Mouse (Mus musculus) MEL (cell line): Measurements from ENCODE around the gene Rab30. TPM values are rescaled to one million over a fixed set of nuclear protein-coding genes. Genes with fewer than 3 reads are reported as not detected.

Source experiments
- DNase-seq: peaks from one replicate; pipeline ENCODE4 v3.0.0; 2011; ENCODE audit warnings: low read depth, low spot score
- H3K27ac ChIP-seq: 2 replicates; pipeline ENCODE4 v1.5.1; 2012; ENCODE audit warnings: low read depth, mild to moderate bottlenecking, control low read depth, low read length, moderate library complexity; ENCODE audit not compliant: control insufficient read depth
- H3K27me3 ChIP-seq, 2 experiments: fragments of 150-350 bp in 1 of 2; sonication (generic) in 1 of 2; 2 replicates each; pipeline ENCODE4 v1.6.1; 2012; ENCODE audit warnings: low read length in 2 of 2, mild to moderate bottlenecking in 2 of 2, improper control_type of control experiment in 1 of 2, moderate library complexity in 1 of 2; ENCODE audit not compliant: insufficient read depth in 2 of 2, control insufficient read depth in 1 of 2
- H3K36me3 ChIP-seq, 2 experiments: 2 replicates each; pipeline ENCODE4 v1.6.1; 2012 to 2014; ENCODE audit warnings: low read length in 2 of 2, improper control_type of control experiment in 1 of 2, inconsistent platforms in 1 of 2, mild to moderate bottlenecking in 1 of 2; ENCODE audit not compliant: insufficient read depth in 2 of 2, control insufficient read depth in 1 of 2
- H3K4me1 ChIP-seq, 2 experiments: fragments of 150-350 bp in 1 of 2; sonication (generic) in 1 of 2; 2 replicates each; pipeline ENCODE4 v1.6.1; 2012; ENCODE audit warnings: low read length in 2 of 2, improper control_type of control experiment in 1 of 2, mild to moderate bottlenecking in 1 of 2; ENCODE audit not compliant: insufficient read depth in 2 of 2, control insufficient read depth in 1 of 2
- H3K4me3 ChIP-seq, 2 experiments: fragments of 150-350 bp in 1 of 2; sonication (generic) in 1 of 2; 2 replicates each; pipeline ENCODE4 v1.5.1; 2012; ENCODE audit warnings: low read depth in 2 of 2, low read length in 2 of 2, mild to moderate bottlenecking in 2 of 2, moderate library complexity in 2 of 2, control low read depth in 1 of 2, improper control_type of control experiment in 1 of 2; ENCODE audit not compliant: control insufficient read depth in 1 of 2, insufficient read depth in 1 of 2
- H3K79me2 ChIP-seq: 2 replicates; pipeline ENCODE4 v1.6.1; 2012; ENCODE audit warnings: mild to moderate bottlenecking, low read length, moderate library complexity; ENCODE audit not compliant: control insufficient read depth, poor library complexity, insufficient read depth
- H3K9ac ChIP-seq: 2 replicates; pipeline ENCODE4 v1.6.1; 2012; ENCODE audit warnings: low read depth, mild to moderate bottlenecking, control low read depth, low read length, moderate library complexity; ENCODE audit not compliant: control insufficient read depth, poor library complexity, severe bottlenecking
- H3K9me3 ChIP-seq: fragments of 150-350 bp; sonication (generic); replicated peaks from 2 replicates; pipeline ENCODE4 v1.6.1; 2012; ENCODE audit warnings: mild to moderate bottlenecking, low read length, improper control_type of control experiment, moderate library complexity; ENCODE audit not compliant: insufficient read depth
- BHLHE40 ChIP-seq: IDR thresholded peaks from 2 replicates; pipeline ENCODE4 v1.6.1; 2012; ENCODE audit warnings: low read depth, mild to moderate bottlenecking, inconsistent platforms, low read length, improper control_type of control experiment, borderline replicate concordance
- CHD1 ChIP-seq: IDR thresholded peaks from 2 replicates; pipeline ENCODE4 v1.6.1; 2012; ENCODE audit warnings: low read depth, mild to moderate bottlenecking, inconsistent platforms, low read length, improper control_type of control experiment
- CHD2 ChIP-seq: IDR thresholded peaks from 2 replicates; pipeline ENCODE4 v1.6.1; 2011; ENCODE audit warnings: low read length, improper control_type of control experiment
- CTCF ChIP-seq, 3 experiments: IDR thresholded peaks in 2 of 3; conservative IDR thresholded peaks in 1 of 3; 2 replicates each; pipeline ENCODE4 v1.5.1; 2011 to 2012; ENCODE audit warnings: low read length in 3 of 3, low read depth in 2 of 3, mild to moderate bottlenecking in 2 of 3, improper control_type of control experiment in 1 of 3, inconsistent platforms in 1 of 3, mixed read lengths in 1 of 3, moderate library complexity in 1 of 3; ENCODE audit not compliant: control insufficient read depth in 1 of 3, insufficient read depth in 1 of 3, poor library complexity in 1 of 3, severe bottlenecking in 1 of 3
- EP300 ChIP-seq, 2 experiments: IDR thresholded peaks; 2 replicates each; pipeline ENCODE4 v1.6.1; 2011; ENCODE audit warnings: improper control_type of control experiment in 2 of 2, low read length in 2 of 2, low read depth in 1 of 2, mild to moderate bottlenecking in 1 of 2
- GABPA ChIP-seq: IDR thresholded peaks from 2 replicates; pipeline ENCODE4 v1.6.1; 2012; ENCODE audit warnings: low read depth, mild to moderate bottlenecking, inconsistent platforms, low read length, improper control_type of control experiment, moderate library complexity
- JUND ChIP-seq: IDR thresholded peaks from 2 replicates; pipeline ENCODE4 v1.6.1; 2011; ENCODE audit warnings: low read depth, mild to moderate bottlenecking, improper control_type of control experiment, low read length
- KAT2A ChIP-seq: conservative IDR thresholded peaks from 2 replicates; pipeline ENCODE4 v1.6.1; 2012; ENCODE audit warnings: low read depth, low read length, improper control_type of control experiment, inconsistent platforms
- MAZ ChIP-seq: IDR thresholded peaks from 2 replicates; pipeline ENCODE4 v1.6.1; 2012; ENCODE audit warnings: low read depth, mild to moderate bottlenecking, inconsistent platforms, low read length, improper control_type of control experiment
- MXI1 ChIP-seq: IDR thresholded peaks from 2 replicates; pipeline ENCODE4 v1.6.1; 2011; ENCODE audit warnings: mild to moderate bottlenecking, low read depth, low read length, improper control_type of control experiment
- MYB ChIP-seq: IDR thresholded peaks from 2 replicates; pipeline ENCODE4 v1.6.1; 2011; ENCODE audit warnings: mild to moderate bottlenecking, low read depth, low read length, improper control_type of control experiment
- NELFE ChIP-seq: IDR thresholded peaks from 2 replicates; pipeline ENCODE4 v1.6.1; 2011; ENCODE audit warnings: low read depth, low read length, improper control_type of control experiment
- NRF1 ChIP-seq: IDR thresholded peaks from 2 replicates; pipeline ENCODE4 v1.6.1; 2014; ENCODE audit warnings: low read depth, mild to moderate bottlenecking, inconsistent platforms, low read length, improper control_type of control experiment, moderate library complexity; ENCODE audit not compliant: poor library complexity, insufficient read depth, severe bottlenecking
- POLR2AphosphoS2 ChIP-seq: IDR thresholded peaks from 2 replicates; pipeline ENCODE4 v1.6.1; 2011; ENCODE audit warnings: low read length, improper control_type of control experiment
- SIN3A ChIP-seq: IDR thresholded peaks from 2 replicates; pipeline ENCODE4 v1.6.1; 2012; ENCODE audit warnings: low read length, improper control_type of control experiment, inconsistent platforms
- SMC3 ChIP-seq: IDR thresholded peaks from 2 replicates; pipeline ENCODE4 v1.6.1; 2011; ENCODE audit warnings: low read depth, low read length, improper control_type of control experiment
- TAL1 ChIP-seq: IDR thresholded peaks from 2 replicates; pipeline ENCODE4 v1.6.1; 2012; ENCODE audit warnings: mild to moderate bottlenecking, inconsistent platforms, low read length, moderate library complexity, mixed read lengths
- TBP ChIP-seq: IDR thresholded peaks from 2 replicates; pipeline ENCODE4 v1.8.0; 2011; ENCODE audit warnings: low read depth, low read length, improper control_type of control experiment
- TCF12 ChIP-seq: IDR thresholded peaks from 2 replicates; pipeline ENCODE4 v1.6.1; 2014; ENCODE audit warnings: low read depth, mild to moderate bottlenecking, inconsistent platforms, low read length, improper control_type of control experiment, moderate library complexity
- USF1 ChIP-seq: IDR thresholded peaks from 2 replicates; pipeline ENCODE4 v1.6.1; 2014; ENCODE audit warnings: low read depth, mild to moderate bottlenecking, inconsistent platforms, low read length, improper control_type of control experiment, moderate library complexity
- USF2 ChIP-seq, 2 experiments: IDR thresholded peaks; 2 replicates each; pipeline ENCODE4 v1.6.1; 2011 to 2012; ENCODE audit warnings: improper control_type of control experiment in 2 of 2, low read length in 2 of 2, borderline replicate concordance in 1 of 2, inconsistent platforms in 1 of 2, low read depth in 1 of 2, mild to moderate bottlenecking in 1 of 2; ENCODE audit not compliant: insufficient read depth in 1 of 2
- ZC3H11A ChIP-seq: IDR thresholded peaks from 2 replicates; pipeline ENCODE4 v1.6.1; 2012; ENCODE audit warnings: low read depth, mild to moderate bottlenecking, inconsistent platforms, low read length, improper control_type of control experiment
- polyA plus RNA-seq, 2 experiments: library from polyadenylated mRNA; stranded (reverse) in 1 of 2; unstranded in 1 of 2; fragments of >175 nt in 1 of 2; fragments of >200 nt in 1 of 2; gene quantifications; 2 replicates each; pipeline versions ENCODE4 v1.2.1 to v1.2.4; 2012; ENCODE audit warnings: low replicate concordance in 2 of 2, low read depth in 1 of 2; ENCODE audit not compliant: insufficient read length in 2 of 2, insufficient read depth in 1 of 2, missing spikeins in 1 of 2
- total RNA-seq: library from RNA; depleted of rRNA; stranded (reverse); fragments of 300-350 nt; gene quantifications from 2 replicates; pipeline ENCODE4 v1.2.3, GENCODE M21; 2012

The Rab30 gene
- total and polyA plus RNA-seq, 3 experiments = 1.3 TPM; not detected in 1

- Histone ChIP-seq H3K27ac (no peak overlapping the region), H3K36me3 (no peaks in the 10 kb centered on the region), H3K9me3 (no peaks in the 10 kb centered on the region), H3K4me1 (no peaks in the 10 kb centered on the region), H3K9ac (no peak overlapping the region), H3K79me2 (no peaks in the 10 kb centered on the region), H3K4me3 (no peak overlapping the region), H3K27me3 (no peaks in the 10 kb centered on the region)
- TF ChIP-seq MAZ = no peak
- no peak for TF ChIP-seq TBP
- TF ChIP-seq MYB = no peak
- no peak for TF ChIP-seq NELFE
- TF ChIP-seq CTCF (IDR thresholded peaks at IDR 0.05 in 2 of 3, conservative IDR thresholded peaks at IDR 0.05 in 1 of 3; ENCODE audit: control insufficient read depth in 1 of 3, insufficient read depth in 1 of 3, low read depth in 2 of 3, low read length in 3 of 3, poor library complexity in 1 of 3, severe bottlenecking in 1 of 3) = no peak
- no peak for TF ChIP-seq CHD2
- TF ChIP-seq GABPA = no peak
- no peak for TF ChIP-seq ZC3H11A
- TF ChIP-seq USF1 = no peak
- TF ChIP-seq POLR2AphosphoS2 = no peak
- no peak for TF ChIP-seq BHLHE40
- no peak for TF ChIP-seq SIN3A
- no peak for TF ChIP-seq EP300 (IDR thresholded peaks at IDR 0.05; ENCODE audit: low read depth in 1 of 2, low read length in 2 of 2)
- no peak for TF ChIP-seq CHD1
- no peak for TF ChIP-seq JUND
- no peak for TF ChIP-seq SMC3
- no peak for TF ChIP-seq NRF1
- no peak for TF ChIP-seq MXI1
- TF ChIP-seq USF2 (IDR thresholded peaks at IDR 0.05; ENCODE audit: borderline replicate concordance in 1 of 2, insufficient read depth in 1 of 2, low read depth in 1 of 2, low read length in 2 of 2) = no peak
- DNase-seq = no peak
Observed at GRCm38 (mm10) chr7:92760651-92761050, 19.2 kb downstream of the Rab30 start.

DNA sequence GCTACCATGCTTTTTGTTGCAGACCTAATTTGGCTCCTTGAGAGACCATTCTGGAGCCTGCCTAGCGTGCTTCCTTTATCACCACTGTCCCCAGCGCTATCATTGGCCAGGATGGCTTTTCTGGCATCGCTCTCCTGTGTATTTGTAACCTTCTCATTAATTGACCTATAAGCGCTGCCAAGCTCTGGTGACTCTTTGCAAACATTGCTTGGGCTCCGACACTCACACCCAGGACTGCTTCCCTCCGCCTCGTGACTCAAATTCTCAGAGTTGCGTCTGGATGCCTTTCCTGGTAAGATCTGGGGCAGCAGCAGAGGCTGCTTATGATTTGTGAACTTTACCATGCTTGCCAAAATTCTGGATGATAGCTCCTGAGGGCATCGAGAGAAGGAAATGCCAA, 19.8 kb downstream of the Rab30 start:
- H3K27me3 ChIP-seq = no peaks in the 10 kb centered on the region
- no peak for TF ChIP-seq TCF12
- no peak for TF ChIP-seq TAL1
- no peak for TF ChIP-seq KAT2A
- TF ChIP-seq SMC3 = no peak
- no peak for TF ChIP-seq USF1
- TF ChIP-seq, all 39 proteins: peak for 0
- H3K9me3 ChIP-seq = no peaks in the 10 kb centered on the region
- no peak overlapping the region for H3K4me3 ChIP-seq
- H3K36me3 ChIP-seq = no peaks in the 10 kb centered on the region
- no peak for DNase-seq
- H3K79me2 ChIP-seq = no peaks in the 10 kb centered on the region
- no peaks in the 10 kb centered on the region for H3K4me1 ChIP-seq
- H3K9ac ChIP-seq = no peak overlapping the region
- H3K27ac ChIP-seq = no peak overlapping the region
